Mouse (Mus musculus): ENCODE data around the gene Cdh24. TPM values are rescaled to one million over a fixed set of nuclear protein-coding genes. Genes with fewer than 3 reads are reported as not detected.

The Cdh24 gene
- 1.2 TPM for polyA plus RNA-seq (2015; fragmentation: Illumina TruSeq; extraction: RNeasy Lipid Tissue Mini Kit (QIAGEN cat#74804); ENCODE audit: insufficient read depth, low replicate concordance)

GRCm38 (mm10) chr14:54641305-54641969 lies at the start of gene Cdh24:
Gene Cdh24, minus strand, starts transcription at chr14:54641364.

DNA sequence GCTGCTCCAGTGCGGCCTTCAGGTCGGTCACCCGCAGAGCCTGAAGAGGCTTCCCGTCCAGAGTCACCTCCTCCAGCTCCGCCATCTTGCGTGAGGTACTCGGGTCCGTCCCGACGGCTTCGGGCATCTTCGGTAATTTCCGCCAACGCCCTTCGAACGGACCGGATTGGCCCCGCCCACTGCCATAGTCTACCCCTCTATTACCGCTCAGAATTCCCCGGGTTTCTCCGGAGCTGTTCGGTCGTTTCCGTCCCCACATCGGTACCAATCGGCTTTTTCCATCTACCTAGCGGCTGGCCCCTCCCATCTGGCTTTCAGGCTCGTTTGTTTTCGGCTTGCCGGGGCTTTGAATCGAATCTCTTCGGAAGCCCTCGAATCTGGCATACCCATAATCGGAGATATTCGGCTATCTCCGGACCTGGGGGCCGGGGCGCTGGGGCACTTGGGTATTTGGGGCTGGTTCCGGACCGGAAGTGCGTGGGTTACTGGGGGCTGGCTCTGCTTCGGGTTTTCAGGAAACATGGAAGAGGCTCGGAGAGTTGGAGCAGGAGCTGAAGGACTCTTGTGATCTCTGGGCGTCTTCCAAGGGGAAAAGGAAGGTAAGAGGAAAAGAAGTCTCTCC lies 45.5 kb upstream of the Cdh24 start, which contains the start of gene Acin1:
Acin1 (minus strand) TSS at position 410 of the 622 bp plus-strand sequence.

GRCm38 (mm10) chr14:54686063-54686521 lies 44.9 kb upstream of the Cdh24 start, which contains the start of gene 1700123O20Rik:
Gene 1700123O20Rik, plus strand, starts transcription at chr14:54686216.

DNA sequence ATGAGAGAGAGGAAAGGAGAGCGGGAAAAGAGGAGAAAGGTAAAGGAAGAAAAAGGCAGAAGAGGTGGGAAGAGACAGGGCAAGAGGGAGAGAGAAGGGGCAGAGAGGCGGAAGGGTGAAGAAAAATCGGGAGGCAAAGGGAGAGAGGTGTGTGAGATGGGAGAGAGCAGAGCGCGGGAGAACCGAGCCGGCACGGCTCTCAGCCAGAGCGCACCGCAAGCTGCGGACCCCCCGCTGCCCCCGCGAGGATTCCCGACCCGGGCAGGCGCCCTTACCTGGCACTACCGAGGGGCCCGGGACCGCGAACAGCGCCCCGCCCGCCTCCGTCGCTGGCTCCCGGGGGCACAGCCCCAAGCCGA lies 239 bp downstream of the Cdh24 start, which contains the start of gene Gm17606:
Gm17606 (plus strand) TSS at position 7 of the 359 bp plus-strand sequence.

GRCm38 (mm10) chr14:54621133-54621532 lies 20.0 kb downstream of the Cdh24 start, which contains the start of gene Psmb11:
Gene Psmb11, plus strand, starts transcription at chr14:54621433.

GRCm38 (mm10) chr14:54617897-54618365 lies 23.2 kb downstream of the Cdh24 start, which contains the start of gene Psmb5:
Gene Psmb5, minus strand, starts transcription at chr14:54618022.

GRCm38 (mm10) chr14:54605752-54606321 lies 35.3 kb downstream of the Cdh24 start, which contains the start of gene 4931414P19Rik:
Gene 4931414P19Rik, minus strand, starts transcription at chr14:54605993.

Other genes starting within 250 kb of the Cdh24 start
- 30.2 TPM for gene Slc7a7, start 223.6 kb downstream of the Cdh24 start, polyA plus RNA-seq (2015; fragmentation: Illumina TruSeq; extraction: RNeasy Lipid Tissue Mini Kit (QIAGEN cat#74804); ENCODE audit: insufficient read depth, low replicate concordance)
- 88.1 TPM for gene Mrpl52, start 214.5 kb downstream of the Cdh24 start, polyA plus RNA-seq (2015; fragmentation: Illumina TruSeq; extraction: RNeasy Lipid Tissue Mini Kit (QIAGEN cat#74804); ENCODE audit: insufficient read depth, low replicate concordance)
- 32.2 TPM for gene Mmp14, start 209.8 kb downstream of the Cdh24 start, polyA plus RNA-seq (2015; fragmentation: Illumina TruSeq; extraction: RNeasy Lipid Tissue Mini Kit (QIAGEN cat#74804); ENCODE audit: insufficient read depth, low replicate concordance)
- 38.8 TPM for gene Lrp10, start 177.2 kb downstream of the Cdh24 start, polyA plus RNA-seq (2015; fragmentation: Illumina TruSeq; extraction: RNeasy Lipid Tissue Mini Kit (QIAGEN cat#74804); ENCODE audit: insufficient read depth, low replicate concordance)
- not detected for gene Rem2, start 165.3 kb downstream of the Cdh24 start, polyA plus RNA-seq (2015; fragmentation: Illumina TruSeq; extraction: RNeasy Lipid Tissue Mini Kit (QIAGEN cat#74804); ENCODE audit: insufficient read depth, low replicate concordance)
- gene Prmt5, start 123.8 kb downstream of the Cdh24 start, polyA plus RNA-seq (2015; fragmentation: Illumina TruSeq; extraction: RNeasy Lipid Tissue Mini Kit (QIAGEN cat#74804); ENCODE audit: insufficient read depth, low replicate concordance) = 48.2 TPM
- 11.4 TPM for gene Haus4, start 86.7 kb downstream of the Cdh24 start, polyA plus RNA-seq (2015; fragmentation: Illumina TruSeq; extraction: RNeasy Lipid Tissue Mini Kit (QIAGEN cat#74804); ENCODE audit: insufficient read depth, low replicate concordance)
- gene Ajuba, start 63.8 kb downstream of the Cdh24 start, polyA plus RNA-seq (2015; fragmentation: Illumina TruSeq; extraction: RNeasy Lipid Tissue Mini Kit (QIAGEN cat#74804); ENCODE audit: insufficient read depth, low replicate concordance) = 4.2 TPM
- 3.6 TPM for gene 4931414P19Rik, start 35.4 kb downstream of the Cdh24 start, polyA plus RNA-seq (2015; fragmentation: Illumina TruSeq; extraction: RNeasy Lipid Tissue Mini Kit (QIAGEN cat#74804); ENCODE audit: insufficient read depth, low replicate concordance)
- 39.6 TPM for gene Psmb5, start 23.3 kb downstream of the Cdh24 start, polyA plus RNA-seq (2015; fragmentation: Illumina TruSeq; extraction: RNeasy Lipid Tissue Mini Kit (QIAGEN cat#74804); ENCODE audit: insufficient read depth, low replicate concordance)
- gene Psmb11, start 19.9 kb downstream of the Cdh24 start, polyA plus RNA-seq (2015; fragmentation: Illumina TruSeq; extraction: RNeasy Lipid Tissue Mini Kit (QIAGEN cat#74804); ENCODE audit: insufficient read depth, low replicate concordance) = not detected
- not detected for gene Gm17606, start 412 bp downstream of the Cdh24 start, polyA plus RNA-seq (2015; fragmentation: Illumina TruSeq; extraction: RNeasy Lipid Tissue Mini Kit (QIAGEN cat#74804); ENCODE audit: insufficient read depth, low replicate concordance)
- 39.1 TPM for gene 1700123O20Rik, start 44.9 kb upstream of the Cdh24 start, polyA plus RNA-seq (2015; fragmentation: Illumina TruSeq; extraction: RNeasy Lipid Tissue Mini Kit (QIAGEN cat#74804); ENCODE audit: insufficient read depth, low replicate concordance)
- 429 TPM for gene Acin1, start 45.6 kb upstream of the Cdh24 start, polyA plus RNA-seq (2015; fragmentation: Illumina TruSeq; extraction: RNeasy Lipid Tissue Mini Kit (QIAGEN cat#74804); ENCODE audit: insufficient read depth, low replicate concordance)
- gene Gm29776, start 57.5 kb upstream of the Cdh24 start, polyA plus RNA-seq (2015; fragmentation: Illumina TruSeq; extraction: RNeasy Lipid Tissue Mini Kit (QIAGEN cat#74804); ENCODE audit: insufficient read depth, low replicate concordance) = not detected
- not detected for gene Cebpe, start 70.8 kb upstream of the Cdh24 start, polyA plus RNA-seq (2015; fragmentation: Illumina TruSeq; extraction: RNeasy Lipid Tissue Mini Kit (QIAGEN cat#74804); ENCODE audit: insufficient read depth, low replicate concordance)
- gene Slc7a8, start 140.6 kb upstream of the Cdh24 start, polyA plus RNA-seq (2015; fragmentation: Illumina TruSeq; extraction: RNeasy Lipid Tissue Mini Kit (QIAGEN cat#74804); ENCODE audit: insufficient read depth, low replicate concordance) = 6.3 TPM
- gene Rnf212b, start 172.8 kb upstream of the Cdh24 start, polyA plus RNA-seq (2015; fragmentation: Illumina TruSeq; extraction: RNeasy Lipid Tissue Mini Kit (QIAGEN cat#74804); ENCODE audit: insufficient read depth, low replicate concordance) = not detected
- 5.4 TPM for gene Homez, start 229.6 kb upstream of the Cdh24 start, polyA plus RNA-seq (2015; fragmentation: Illumina TruSeq; extraction: RNeasy Lipid Tissue Mini Kit (QIAGEN cat#74804); ENCODE audit: insufficient read depth, low replicate concordance)
- gene Ppp1r3e, start 236.2 kb upstream of the Cdh24 start, polyA plus RNA-seq (2015; fragmentation: Illumina TruSeq; extraction: RNeasy Lipid Tissue Mini Kit (QIAGEN cat#74804); ENCODE audit: insufficient read depth, low replicate concordance) = 10.9 TPM
- 16.2 TPM for gene Bcl2l2, start 242.0 kb upstream of the Cdh24 start, polyA plus RNA-seq (2015; fragmentation: Illumina TruSeq; extraction: RNeasy Lipid Tissue Mini Kit (QIAGEN cat#74804); ENCODE audit: insufficient read depth, low replicate concordance)
- not detected for gene Gm20521, start 242.1 kb upstream of the Cdh24 start, polyA plus RNA-seq (2015; fragmentation: Illumina TruSeq; extraction: RNeasy Lipid Tissue Mini Kit (QIAGEN cat#74804); ENCODE audit: insufficient read depth, low replicate concordance)

Measured in spleen, adult 10 weeks (tissue).